In genomic region chr4:117374078-117374540, GRCm38 (mm10) we compare ENCODE assay signal across 9 mouse cellular contexts.
DNase-seq lines count a peak whose midpoint lies in the region; ATAC-seq and TF ChIP-seq lines count a peak whose summit lies in the region.
"Had no signal": no experiment of that assay in that cellular context is flagged by ENCODE, and none has a peak within 500 bp of the region (broad histone marks: within the 10 kb centered on the region; RNA-seq: fewer than 3 reads in every experiment).

No protein-coding gene starts in this region.

- no peaks in the 10 kb centered on the region for H3K9me3 ChIP-seq in forebrain, embryonic 11.5 days (ENCODE audit: control insufficient read depth, low read length)
- no peaks in the 10 kb centered on the region for H3K9me3 ChIP-seq in intestine, embryonic 15.5 days
- H3K9me3 ChIP-seq in neural tube, embryonic 14.5 days (ENCODE audit: control insufficient read depth, low read length), result no peaks in the 10 kb centered on the region

- no peak for DNase-seq in layer of hippocampus, adult 2 months (ENCODE audit: low spot score in 2 of 2)
- no peak for DNase-seq in layer of hippocampus, adult 9-11 months
- DNase-seq in forebrain, embryonic 11.5 days (ENCODE audit: low spot score), result no peak
- no peak for DNase-seq in gastrocnemius, postnatal 4 days (ENCODE audit: low spot score in 2 of 2)
- no peak for DNase-seq in yolk sac, embryonic 10.5 days (ENCODE audit: low spot score)
- DNase-seq in frontal cortex, postnatal 25 days (ENCODE audit: low spot score in 2 of 2), result no peak
- DNase-seq: thymus, postnatal 14 days had no signal

- H3K9ac ChIP-seq in forebrain, embryonic 11.5 days (ENCODE audit: low read length), result peak overlapping the region; percentile 3; the same call in 1 of the 2 replicates
- no peak overlapping the region for H3K9ac ChIP-seq in intestine, embryonic 15.5 days
- no peak overlapping the region; the same call in 1 of the 2 replicates for H3K9ac ChIP-seq in neural tube, embryonic 14.5 days (replicated peaks; ENCODE audit: low read depth, low read length)

- H3K4me3 ChIP-seq in layer of hippocampus, adult 2 months, result peak overlapping the region; percentile 23; the same call in 1 of the 2 replicates
- peak overlapping the region; percentile 8; the same call in 1 of the 2 replicates for H3K4me3 ChIP-seq in forebrain, embryonic 11.5 days (ENCODE audit: low read depth, low read length)
- 0 out of 2 replicates have a peak overlapping the region, but pooled peaks have one; percentile 3 for H3K4me3 ChIP-seq in intestine, embryonic 15.5 days (replicated peaks)
- H3K4me3 ChIP-seq in neural tube, embryonic 14.5 days (ENCODE audit: low read depth, low read length), result no peak overlapping the region

- peak; percentile 47; the same call in 1 of the 2 replicates for ATAC-seq in forebrain, embryonic 11.5 days (replicated peaks; ENCODE audit: low FRiP score)
- peak; percentile 15; the same call in 1 of the 2 replicates for ATAC-seq in intestine, embryonic 15.5 days
- peak; percentile 42; the same call in 1 of the 2 replicates for ATAC-seq in neural tube, embryonic 14.5 days (ENCODE audit: low read depth)

- peaks cover 14% of the 10 kb centered on the region for H3K4me1 ChIP-seq in forebrain, embryonic 11.5 days (replicated peaks; ENCODE audit: control insufficient read depth, insufficient read depth, low read length)
- H3K4me1 ChIP-seq in intestine, embryonic 15.5 days (replicated peaks), result peaks cover 8% of the 10 kb centered on the region
- H3K4me1 ChIP-seq in neural tube, embryonic 14.5 days (ENCODE audit: control insufficient read depth, insufficient read depth, low read length), result peaks cover 16% of the 10 kb centered on the region

- H3K27ac ChIP-seq in layer of hippocampus, adult 2 months, result no peak overlapping the region
- no peak overlapping the region; the same call in 1 of the 2 replicates for H3K27ac ChIP-seq in forebrain, embryonic 11.5 days (ENCODE audit: low read depth, low read length)
- no peak overlapping the region for H3K27ac ChIP-seq in intestine, embryonic 15.5 days
- no peak overlapping the region for H3K27ac ChIP-seq in neural tube, embryonic 14.5 days (ENCODE audit: low read depth, low read length)

- peak overlapping the region; percentile 35 for H3K4me2 ChIP-seq in forebrain, embryonic 11.5 days (ENCODE audit: low read depth, low read length, severe bottlenecking)
- H3K4me2 ChIP-seq in intestine, embryonic 15.5 days (replicated peaks), result peak overlapping the region; percentile 45
- H3K4me2 ChIP-seq in neural tube, embryonic 14.5 days (ENCODE audit: low read depth, low read length), result peak overlapping the region; percentile 25; the same call in 1 of the 2 replicates

- no peaks in the 10 kb centered on the region for H3K36me3 ChIP-seq in forebrain, embryonic 11.5 days (ENCODE audit: control insufficient read depth, insufficient read depth, low read length)
- H3K36me3 ChIP-seq in intestine, embryonic 15.5 days, result no peaks in the 10 kb centered on the region
- no peaks in the 10 kb centered on the region for H3K36me3 ChIP-seq in neural tube, embryonic 14.5 days (ENCODE audit: control insufficient read depth, insufficient read depth, low read length)

- peaks cover 39% of the 10 kb centered on the region for H3K27me3 ChIP-seq in forebrain, embryonic 11.5 days (ENCODE audit: control insufficient read depth, insufficient read depth, low read length)
- peaks cover 7% of the 10 kb centered on the region; the same call in 1 of the 2 replicates for H3K27me3 ChIP-seq in intestine, embryonic 15.5 days (replicated peaks)
- peaks cover 59% of the 10 kb centered on the region for H3K27me3 ChIP-seq in neural tube, embryonic 14.5 days (ENCODE audit: control insufficient read depth, insufficient read depth, low read length)

- 4% methylated on average over 10 of the region's 10 CpGs for WGBS in forebrain, embryonic 11.5 days
- WGBS in intestine, embryonic 15.5 days, result 21% methylated on average over 10 of the region's 10 CpGs
- 5% methylated on average over 10 of the region's 10 CpGs for WGBS in neural tube, embryonic 14.5 days

- TF ChIP-seq CTCF in layer of hippocampus, adult 2 months (conservative IDR thresholded peaks at IDR 0.05), result no peak
